Mouse (Mus musculus): Measurements from ENCODE around the gene Pcbp3. TPM values are rescaled to one million over a fixed set of nuclear protein-coding genes. Genes with fewer than 3 reads are reported as not detected.
"Not testable (repeated sequence)": the region's sequence is repeated elsewhere in the genome, so short reads cannot be mapped to it uniquely, and the experiment has no call there.

Pcbp3 gene
- polyA plus RNA-seq, 1 experiment: not detected

GRCm38 (mm10) chr10:76759878-76760277 is 201.8 kb downstream of the Pcbp3 start:
- WGBS: 84% methylated on average over 5 of the region's 5 CpGs
- no peak for TF ChIP-seq CTCF (IDR thresholded peaks at IDR 0.05; ENCODE audit: insufficient read depth, low read depth, low read length)
- no peak for TF ChIP-seq POLR2A (IDR thresholded peaks at IDR 0.05; ENCODE audit: insufficient read depth, low read depth, low read length)
- Histone ChIP-seq H3K27ac (ENCODE audit: insufficient read depth, low read depth, low read length) (no peak overlapping the region), H3K4me1 (ENCODE audit: control insufficient read depth, insufficient read depth, low read length) (no peaks in the 10 kb centered on the region; the same call in 1 of the 2 replicates), H3K4me3 (ENCODE audit: insufficient read depth, low read depth, low read length) (no peak overlapping the region)

DNA sequence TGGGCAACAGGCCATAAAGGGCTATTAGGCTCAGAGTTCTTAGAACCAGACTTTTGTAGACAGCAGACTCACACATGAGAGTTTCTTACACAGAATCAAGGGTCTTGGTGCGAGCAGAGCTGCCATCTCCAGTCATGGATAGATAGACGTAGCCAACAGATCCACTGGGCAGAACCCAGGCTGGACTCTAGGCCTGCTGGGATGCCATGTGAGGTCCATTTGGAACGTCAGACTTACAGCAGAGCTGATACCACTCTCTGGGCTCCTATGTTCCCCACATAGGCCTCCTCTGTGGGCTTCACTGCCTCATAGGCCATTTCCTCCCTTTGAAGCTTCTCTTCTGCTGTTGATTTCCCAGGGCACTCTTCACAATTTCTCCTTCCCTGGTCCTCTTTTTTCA is 208.0 kb downstream of the Pcbp3 start:
- Histone ChIP-seq H3K4me3 (ENCODE audit: insufficient read depth, low read depth, low read length) (no peak overlapping the region), H3K4me1 (ENCODE audit: control insufficient read depth, insufficient read depth, low read length) (no peaks in the 10 kb centered on the region; the same call in 1 of the 2 replicates), H3K27ac (ENCODE audit: insufficient read depth, low read depth, low read length) (no peak overlapping the region)
- WGBS: 89% methylated on average over 3 of the region's 3 CpGs
- TF ChIP-seq CTCF (IDR thresholded peaks at IDR 0.05; ENCODE audit: insufficient read depth, low read depth, low read length) (no peak), POLR2A (IDR thresholded peaks at IDR 0.05; ENCODE audit: insufficient read depth, low read depth, low read length) (no peak)

DNA sequence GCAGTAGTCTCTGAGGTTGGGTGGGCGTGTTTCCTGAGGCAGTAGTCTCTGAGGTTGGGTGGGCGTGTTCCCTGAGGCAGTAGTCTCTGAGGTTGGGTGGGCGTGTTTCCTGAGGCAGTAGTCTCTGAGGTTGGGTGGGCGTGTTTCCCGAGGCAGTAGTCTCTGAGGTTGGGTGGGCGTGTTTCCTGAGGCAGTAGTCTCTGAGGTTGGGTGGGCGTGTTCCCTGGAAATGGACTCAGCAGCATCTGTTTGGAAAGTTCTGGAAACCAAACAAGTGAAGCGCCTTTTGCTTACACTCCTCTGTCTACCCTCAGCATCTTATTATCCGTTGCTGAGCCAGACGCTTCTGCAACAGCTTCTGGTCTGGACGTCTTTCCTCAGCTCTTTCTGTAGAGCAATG is 217.4 kb downstream of the Pcbp3 start:
- not testable (repeated sequence) for H3K27ac ChIP-seq (ENCODE audit: insufficient read depth, low read depth, low read length); H3K4me3 ChIP-seq (ENCODE audit: insufficient read depth, low read depth, low read length); H3K4me1 ChIP-seq (ENCODE audit: control insufficient read depth, insufficient read depth, low read length)
- WGBS: 28% methylated on average over 11 of the region's 11 CpGs

DNA sequence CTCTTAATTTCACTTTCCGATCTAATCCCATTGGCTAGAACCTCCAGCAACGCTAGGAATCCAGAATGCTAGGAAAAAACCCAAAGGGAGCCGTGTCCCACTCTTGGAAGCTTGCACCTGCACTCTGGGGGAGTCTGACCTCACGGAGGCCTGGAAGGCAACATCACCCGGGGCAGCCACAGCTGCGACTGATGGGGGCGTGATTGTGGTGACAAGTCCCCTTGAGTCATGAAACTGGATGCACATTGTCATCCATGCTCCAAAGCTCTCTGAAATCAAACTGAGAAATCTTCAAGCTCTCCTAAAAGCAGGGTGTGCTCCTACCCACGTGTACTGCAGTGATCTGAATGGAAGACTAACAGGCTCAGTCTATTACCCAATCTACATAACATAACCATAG is 224.9 kb downstream of the Pcbp3 start:
- WGBS: 39% methylated on average over 8 of the region's 8 CpGs
- peaks cover 27% of the 10 kb centered on the region for H3K4me1 ChIP-seq (ENCODE audit: control insufficient read depth, insufficient read depth, low read length)
- no peak overlapping the region for H3K4me3 ChIP-seq (ENCODE audit: insufficient read depth, low read depth, low read length)
- no peak overlapping the region for H3K27ac ChIP-seq (ENCODE audit: insufficient read depth, low read depth, low read length)
- no peak for TF ChIP-seq POLR2A (IDR thresholded peaks at IDR 0.05; ENCODE audit: insufficient read depth, low read depth, low read length)
- no peak for TF ChIP-seq CTCF (IDR thresholded peaks at IDR 0.05; ENCODE audit: insufficient read depth, low read depth, low read length)

GRCm38 (mm10) chr10:76734979-76735378 is 226.7 kb downstream of the Pcbp3 start:
- TF ChIP-seq CTCF (IDR thresholded peaks at IDR 0.05; ENCODE audit: insufficient read depth, low read depth, low read length): peak; percentile 78
- no peak for TF ChIP-seq POLR2A (IDR thresholded peaks at IDR 0.05; ENCODE audit: insufficient read depth, low read depth, low read length)
- H3K4me3 ChIP-seq (ENCODE audit: insufficient read depth, low read depth, low read length): no peak overlapping the region
- H3K27ac ChIP-seq (ENCODE audit: insufficient read depth, low read depth, low read length): no peak overlapping the region
- WGBS: 3% methylated on average over 4 of the region's 4 CpGs
- peaks cover 41% of the 10 kb centered on the region for H3K4me1 ChIP-seq (ENCODE audit: control insufficient read depth, insufficient read depth, low read length)

DNA sequence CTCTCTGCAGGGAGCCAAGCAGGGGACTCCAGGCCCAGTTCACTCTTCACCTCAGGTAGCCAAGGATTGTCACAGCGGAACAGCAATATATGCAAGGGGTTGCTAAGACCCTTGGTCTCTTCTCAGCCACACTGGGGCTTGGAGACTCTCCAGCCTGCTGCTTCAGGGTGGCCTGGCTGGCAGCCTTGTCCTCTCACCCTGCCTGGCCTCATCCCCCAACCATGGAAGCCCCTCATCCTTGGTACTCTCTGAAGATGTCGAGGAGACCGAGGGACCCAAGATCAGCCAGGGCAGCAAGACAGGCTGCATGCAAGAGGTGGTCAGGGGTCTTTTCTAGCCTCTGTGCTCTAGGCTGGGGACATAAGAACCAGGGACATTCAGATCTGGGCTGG is 228.0 kb downstream of the Pcbp3 start:
- Histone ChIP-seq H3K27ac (ENCODE audit: insufficient read depth, low read depth, low read length) (no peak overlapping the region; the same call in 1 of the 2 replicates), H3K4me1 (ENCODE audit: control insufficient read depth, insufficient read depth, low read length) (peaks cover 51% of the 10 kb centered on the region), H3K4me3 (ENCODE audit: insufficient read depth, low read depth, low read length) (no peak overlapping the region)
- 45% methylated on average over 3 of the region's 3 CpGs for WGBS
- TF ChIP-seq CTCF (IDR thresholded peaks at IDR 0.05; ENCODE audit: insufficient read depth, low read depth, low read length): no peak
- TF ChIP-seq POLR2A (IDR thresholded peaks at IDR 0.05; ENCODE audit: insufficient read depth, low read depth, low read length): no peak

DNA sequence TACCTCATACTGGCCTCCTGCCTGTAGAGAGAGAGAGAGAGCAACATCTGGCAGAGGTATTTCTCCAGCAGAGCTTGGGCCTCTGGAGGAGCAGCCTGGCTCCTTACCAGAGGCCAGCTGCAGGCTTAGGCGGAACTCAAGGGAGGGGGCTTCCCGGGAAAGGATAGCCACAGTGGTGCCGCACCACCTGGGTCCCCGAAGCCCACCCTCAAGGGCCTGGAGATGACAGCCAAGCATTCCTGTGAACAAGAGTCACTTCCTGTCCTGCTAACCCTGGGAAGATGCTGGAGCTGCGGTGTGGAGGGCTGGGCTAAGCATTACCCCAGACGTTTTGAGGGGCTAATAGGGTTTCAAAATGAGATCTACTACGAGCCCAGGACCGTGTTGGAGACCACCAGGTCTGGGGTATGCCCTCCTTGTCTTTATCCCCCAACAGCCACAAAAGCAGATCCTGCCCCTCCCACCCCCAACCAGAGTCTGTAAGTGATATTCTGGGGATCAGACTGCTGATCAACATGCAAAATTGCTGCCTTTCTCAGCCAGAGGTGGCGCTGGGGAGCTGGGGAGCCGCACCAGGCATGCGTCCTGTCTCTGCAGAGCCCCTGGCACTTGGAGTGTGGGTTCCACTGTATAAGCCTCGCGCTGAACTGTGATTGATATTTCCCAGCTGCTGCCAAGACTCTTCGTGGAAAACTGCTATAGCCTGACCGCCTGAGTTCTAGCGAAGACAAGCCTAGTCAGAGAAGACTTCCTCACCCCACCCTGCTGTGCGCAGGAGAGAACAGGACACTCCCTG is 228.6 kb downstream of the Pcbp3 start:
- H3K27ac ChIP-seq (ENCODE audit: insufficient read depth, low read depth, low read length): no peak overlapping the region; the same call in 1 of the 2 replicates
- peaks cover 55% of the 10 kb centered on the region for H3K4me1 ChIP-seq (ENCODE audit: control insufficient read depth, insufficient read depth, low read length)
- TF ChIP-seq CTCF (IDR thresholded peaks at IDR 0.05; ENCODE audit: insufficient read depth, low read depth, low read length): peak; percentile 48; the same call in 1 of the 2 replicates
- no peak for TF ChIP-seq POLR2A (IDR thresholded peaks at IDR 0.05; ENCODE audit: insufficient read depth, low read depth, low read length)
- 15% methylated on average over 17 of the region's 17 CpGs for WGBS
- H3K4me3 ChIP-seq (ENCODE audit: insufficient read depth, low read depth, low read length): no peak overlapping the region

DNA sequence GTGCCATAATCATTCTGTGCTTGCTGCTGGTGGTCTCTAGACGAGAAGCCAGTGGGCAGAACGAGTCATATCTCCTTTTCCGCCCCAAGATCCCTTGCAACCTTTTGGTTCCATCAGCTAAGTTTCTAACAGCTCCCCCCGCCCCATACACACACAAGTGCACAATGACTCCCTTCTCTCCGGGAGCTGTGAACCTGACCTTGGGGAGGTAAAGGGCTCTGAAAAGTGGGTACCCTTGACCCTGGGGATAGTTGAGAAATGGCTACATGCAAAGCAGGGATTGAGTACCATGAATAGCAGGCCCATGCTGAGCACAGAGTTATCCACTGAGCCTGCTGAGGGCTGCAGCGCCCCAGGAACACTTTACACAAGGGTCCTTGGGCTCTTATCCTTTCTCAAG is 229.3 kb downstream of the Pcbp3 start:
- Histone ChIP-seq H3K27ac (ENCODE audit: insufficient read depth, low read depth, low read length) (no peak overlapping the region), H3K4me3 (ENCODE audit: insufficient read depth, low read depth, low read length) (no peak overlapping the region), H3K4me1 (ENCODE audit: control insufficient read depth, insufficient read depth, low read length) (peaks cover 56% of the 10 kb centered on the region)
- WGBS: 77% methylated on average over 6 of the region's 6 CpGs
- TF ChIP-seq POLR2A (IDR thresholded peaks at IDR 0.05; ENCODE audit: insufficient read depth, low read depth, low read length) (no peak), CTCF (IDR thresholded peaks at IDR 0.05; ENCODE audit: insufficient read depth, low read depth, low read length) (no peak)

DNA sequence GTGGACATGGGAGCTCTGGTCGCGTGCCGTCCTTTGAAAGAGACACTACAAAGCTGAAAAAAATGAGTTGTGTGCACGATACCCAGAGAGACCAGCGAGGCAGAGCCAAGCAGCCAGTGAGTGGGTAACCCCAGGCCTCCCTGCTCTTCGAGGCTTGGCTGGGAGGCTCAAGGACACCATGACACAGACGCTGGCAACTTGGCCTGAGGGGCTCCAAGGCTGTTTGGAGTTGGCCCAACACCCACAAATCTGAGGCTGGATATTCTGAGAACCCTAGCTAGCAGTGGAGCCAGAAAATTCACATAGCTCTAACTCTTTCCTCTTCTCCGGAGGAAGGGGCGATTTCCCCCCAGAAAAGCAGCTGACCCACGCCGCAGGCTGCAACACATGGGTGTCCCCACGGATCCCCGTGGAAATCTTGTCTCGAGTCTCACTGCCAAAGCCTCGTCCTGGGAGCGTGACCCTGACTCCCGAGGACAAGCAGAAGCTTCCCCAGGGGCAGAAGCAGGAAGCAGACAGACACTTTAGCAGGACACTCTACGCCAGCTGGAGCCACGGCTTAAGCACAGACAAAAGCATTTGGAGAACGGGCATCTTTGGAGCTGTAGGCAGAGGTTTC is 230.0 kb downstream of the Pcbp3 start:
- no peak overlapping the region for H3K4me3 ChIP-seq (ENCODE audit: insufficient read depth, low read depth, low read length)
- no peak overlapping the region for H3K27ac ChIP-seq (ENCODE audit: insufficient read depth, low read depth, low read length)
- WGBS: 71% methylated on average over 20 of the region's 20 CpGs
- peaks cover 55% of the 10 kb centered on the region for H3K4me1 ChIP-seq (ENCODE audit: control insufficient read depth, insufficient read depth, low read length)
- TF ChIP-seq CTCF (IDR thresholded peaks at IDR 0.05; ENCODE audit: insufficient read depth, low read depth, low read length): no peak
- TF ChIP-seq POLR2A (IDR thresholded peaks at IDR 0.05; ENCODE audit: insufficient read depth, low read depth, low read length): no peak
